Mouse (Mus musculus) heart, adult 2 months (tissue): ENCODE measurements around the gene Morn4.

ENCODE experiments used
- CTCF ChIP-seq: fragments of 200-600 bp; IDR thresholded peaks from 2 replicates; pipeline ENCODE4 v1.8.1; 2022; ENCODE audit warnings: antibody characterized with exemption, mild to moderate bottlenecking, moderate library complexity
- POLR2A ChIP-seq: fragments of 200-500 bp; IDR thresholded peaks from 2 replicates; pipeline ENCODE4 v1.6.1; 2011; ENCODE audit warnings: mild to moderate bottlenecking, low read depth, low read length, control low read depth; ENCODE audit not compliant: insufficient read depth

GRCm38 (mm10) chr19:42051351-42051750 lies 34.8 kb downstream of the Morn4 start:
- no peak for TF ChIP-seq CTCF
- no peak for TF ChIP-seq POLR2A
